Mouse (Mus musculus): ENCODE data around the gene Tgfb3. TPM values are rescaled to one million over a fixed set of nuclear protein-coding genes. Genes with fewer than 3 reads are reported as not detected.

Gene Tgfb3
- polyA plus RNA-seq, 1 experiment from 2014 or later = 20.3 TPM

- Histone ChIP-seq H3K36me3 (ENCODE audit: control insufficient read depth, insufficient read depth, low read length) (no peaks in the 10 kb centered on the region), H3K9me3 (ENCODE audit: control insufficient read depth, low read length) (no peaks in the 10 kb centered on the region), H3K9ac (ENCODE audit: low read length) (no peak overlapping the region), H3K27me3 (ENCODE audit: control insufficient read depth, insufficient read depth, low read length) (no peaks in the 10 kb centered on the region), H3K4me1 (ENCODE audit: control insufficient read depth, insufficient read depth, low read length) (no peaks in the 10 kb centered on the region), H3K4me2 (ENCODE audit: low read depth, severe bottlenecking) (no peak overlapping the region), H3K27ac (replicated peaks; ENCODE audit: low read depth, low read length) (no peak overlapping the region), H3K4me3 (ENCODE audit: low read depth, low read length) (no peak overlapping the region)
- ATAC-seq (ENCODE audit: insufficient number of reproducible peaks, low FRiP score, low TSS enrichment, low read depth) (no peak), DNase-seq (ENCODE audit: low spot score) (no peak)
- 77% methylated on average over 9 of the region's 10 CpGs for WGBS
Observed at GRCm38 (mm10) chr12:86105546-86105945, 26.7 kb upstream of the Tgfb3 start.

- Histone ChIP-seq H3K27ac (replicated peaks; ENCODE audit: low read depth, low read length) (no peak overlapping the region), H3K27me3 (ENCODE audit: control insufficient read depth, insufficient read depth, low read length) (no peaks in the 10 kb centered on the region), H3K4me1 (ENCODE audit: control insufficient read depth, insufficient read depth, low read length) (no peaks in the 10 kb centered on the region), H3K9ac (ENCODE audit: low read length) (no peak overlapping the region), H3K9me3 (ENCODE audit: control insufficient read depth, low read length) (no peaks in the 10 kb centered on the region), H3K4me3 (ENCODE audit: low read depth, low read length) (no peak overlapping the region), H3K4me2 (ENCODE audit: low read depth, severe bottlenecking) (no peak overlapping the region), H3K36me3 (ENCODE audit: control insufficient read depth, insufficient read depth, low read length) (no peaks in the 10 kb centered on the region)
- ATAC-seq (ENCODE audit: insufficient number of reproducible peaks, low FRiP score, low TSS enrichment, low read depth) (no peak), DNase-seq (ENCODE audit: low spot score) (no peak)
- WGBS = 91% methylated on average over 11 of the region's 11 CpGs
Observed at GRCm38 (mm10) chr12:86104297-86104696, 25.5 kb upstream of the Tgfb3 start.

GRCm38 (mm10) chr12:86103852-86104251, 25.0 kb upstream of the Tgfb3 start:
- no peaks in the 10 kb centered on the region for H3K27me3 ChIP-seq (ENCODE audit: control insufficient read depth, insufficient read depth, low read length)
- H3K4me1 ChIP-seq (ENCODE audit: control insufficient read depth, insufficient read depth, low read length) = no peaks in the 10 kb centered on the region
- H3K27ac ChIP-seq (replicated peaks; ENCODE audit: low read depth, low read length) = no peak overlapping the region
- H3K36me3 ChIP-seq (ENCODE audit: control insufficient read depth, insufficient read depth, low read length) = no peaks in the 10 kb centered on the region
- no peak overlapping the region for H3K9ac ChIP-seq (ENCODE audit: low read length)
- WGBS = 70% methylated on average over 8 of the region's 8 CpGs
- DNase-seq (ENCODE audit: low spot score) (no peak), ATAC-seq (ENCODE audit: insufficient number of reproducible peaks, low FRiP score, low TSS enrichment, low read depth) (no peak)
- no peaks in the 10 kb centered on the region for H3K9me3 ChIP-seq (ENCODE audit: control insufficient read depth, low read length)
- no peak overlapping the region for H3K4me3 ChIP-seq (ENCODE audit: low read depth, low read length)
- no peak overlapping the region for H3K4me2 ChIP-seq (ENCODE audit: low read depth, severe bottlenecking)

- H3K9me3 ChIP-seq (ENCODE audit: control insufficient read depth, low read length) = no peaks in the 10 kb centered on the region
- H3K27me3 ChIP-seq (ENCODE audit: control insufficient read depth, insufficient read depth, low read length) = no peaks in the 10 kb centered on the region
- WGBS = 88% methylated on average over 11 of the region's 11 CpGs
- H3K4me3 ChIP-seq (ENCODE audit: low read depth, low read length) = no peak overlapping the region
- no peaks in the 10 kb centered on the region for H3K4me1 ChIP-seq (ENCODE audit: control insufficient read depth, insufficient read depth, low read length)
- no peak for DNase-seq (ENCODE audit: low spot score)
- no peak overlapping the region for H3K27ac ChIP-seq (replicated peaks; ENCODE audit: low read depth, low read length)
- no peaks in the 10 kb centered on the region for H3K36me3 ChIP-seq (ENCODE audit: control insufficient read depth, insufficient read depth, low read length)
- H3K4me2 ChIP-seq (ENCODE audit: low read depth, severe bottlenecking) = no peak overlapping the region
- H3K9ac ChIP-seq (ENCODE audit: low read length) = no peak overlapping the region
- ATAC-seq (ENCODE audit: insufficient number of reproducible peaks, low FRiP score, low TSS enrichment, low read depth) = no peak
Observed at GRCm38 (mm10) chr12:86103391-86103790, 24.6 kb upstream of the Tgfb3 start.

- ATAC-seq (ENCODE audit: insufficient number of reproducible peaks, low FRiP score, low TSS enrichment, low read depth) (no peak), DNase-seq (ENCODE audit: low spot score) (no peak)
- no peaks in the 10 kb centered on the region for H3K9me3 ChIP-seq (ENCODE audit: control insufficient read depth, low read length)
- no peak overlapping the region for H3K27ac ChIP-seq (replicated peaks; ENCODE audit: low read depth, low read length)
- H3K4me3 ChIP-seq (ENCODE audit: low read depth, low read length) = no peak overlapping the region
- whole genome bisulfite sequencing = 81% methylated on average over 8 of the region's 8 CpGs
- no peaks in the 10 kb centered on the region for H3K27me3 ChIP-seq (ENCODE audit: control insufficient read depth, insufficient read depth, low read length)
- H3K9ac ChIP-seq (ENCODE audit: low read length) = no peak overlapping the region
- no peak overlapping the region for H3K4me2 ChIP-seq (ENCODE audit: low read depth, severe bottlenecking)
- no peaks in the 10 kb centered on the region for H3K4me1 ChIP-seq (ENCODE audit: control insufficient read depth, insufficient read depth, low read length)
- no peaks in the 10 kb centered on the region for H3K36me3 ChIP-seq (ENCODE audit: control insufficient read depth, insufficient read depth, low read length)
Observed at GRCm38 (mm10) chr12:86102686-86103085, 23.8 kb upstream of the Tgfb3 start.

GRCm38 (mm10) chr12:86100711-86101110, 21.9 kb upstream of the Tgfb3 start:
- H3K36me3 ChIP-seq (ENCODE audit: control insufficient read depth, insufficient read depth, low read length) = no peaks in the 10 kb centered on the region
- no peaks in the 10 kb centered on the region for H3K4me1 ChIP-seq (ENCODE audit: control insufficient read depth, insufficient read depth, low read length)
- H3K4me3 ChIP-seq (ENCODE audit: low read depth, low read length) = no peak overlapping the region
- H3K9ac ChIP-seq (ENCODE audit: low read length) = no peak overlapping the region
- no peaks in the 10 kb centered on the region for H3K9me3 ChIP-seq (ENCODE audit: control insufficient read depth, low read length)
- WGBS = 75% methylated on average over 3 of the region's 3 CpGs
- no peak overlapping the region for H3K4me2 ChIP-seq (ENCODE audit: low read depth, severe bottlenecking)
- no peaks in the 10 kb centered on the region for H3K27me3 ChIP-seq (ENCODE audit: control insufficient read depth, insufficient read depth, low read length)
- no peak overlapping the region for H3K27ac ChIP-seq (replicated peaks; ENCODE audit: low read depth, low read length)
- DNase-seq (ENCODE audit: low spot score) (no peak), ATAC-seq (ENCODE audit: insufficient number of reproducible peaks, low FRiP score, low TSS enrichment, low read depth) (no peak)

- no peak overlapping the region for H3K9ac ChIP-seq (ENCODE audit: low read length)
- DNase-seq (ENCODE audit: low spot score) (no peak), ATAC-seq (ENCODE audit: insufficient number of reproducible peaks, low FRiP score, low TSS enrichment, low read depth) (no peak)
- H3K4me2 ChIP-seq (ENCODE audit: low read depth, severe bottlenecking) = no peak overlapping the region
- H3K4me3 ChIP-seq (ENCODE audit: low read depth, low read length) = no peak overlapping the region
- no peaks in the 10 kb centered on the region for H3K36me3 ChIP-seq (ENCODE audit: control insufficient read depth, insufficient read depth, low read length)
- 89% methylated on average over 11 of the region's 11 CpGs for WGBS
- H3K4me1 ChIP-seq (ENCODE audit: control insufficient read depth, insufficient read depth, low read length) = no peaks in the 10 kb centered on the region
- no peaks in the 10 kb centered on the region for H3K9me3 ChIP-seq (ENCODE audit: control insufficient read depth, low read length)
- H3K27ac ChIP-seq (replicated peaks; ENCODE audit: low read depth, low read length) = no peak overlapping the region
- H3K27me3 ChIP-seq (ENCODE audit: control insufficient read depth, insufficient read depth, low read length) = no peaks in the 10 kb centered on the region
Observed at GRCm38 (mm10) chr12:86097781-86098180, 18.9 kb upstream of the Tgfb3 start.

GRCm38 (mm10) chr12:86095806-86096205, 17.0 kb upstream of the Tgfb3 start:
- DNase-seq (ENCODE audit: low spot score) = no peak
- no peaks in the 10 kb centered on the region for H3K9me3 ChIP-seq (ENCODE audit: control insufficient read depth, low read length)
- H3K4me2 ChIP-seq (ENCODE audit: low read depth, severe bottlenecking) = no peak overlapping the region
- ATAC-seq (ENCODE audit: insufficient number of reproducible peaks, low FRiP score, low TSS enrichment, low read depth) = no peak
- H3K4me1 ChIP-seq (ENCODE audit: control insufficient read depth, insufficient read depth, low read length) = peaks cover 11% of the 10 kb centered on the region
- WGBS = 89% methylated on average over 4 of the region's 4 CpGs
- H3K9ac ChIP-seq (ENCODE audit: low read length) = no peak overlapping the region
- H3K36me3 ChIP-seq (ENCODE audit: control insufficient read depth, insufficient read depth, low read length) = no peaks in the 10 kb centered on the region
- no peak overlapping the region for H3K4me3 ChIP-seq (ENCODE audit: low read depth, low read length)
- no peaks in the 10 kb centered on the region for H3K27me3 ChIP-seq (ENCODE audit: control insufficient read depth, insufficient read depth, low read length)
- no peak overlapping the region for H3K27ac ChIP-seq (replicated peaks; ENCODE audit: low read depth, low read length)

- Histone ChIP-seq H3K4me2 (ENCODE audit: low read depth, severe bottlenecking) (no peak overlapping the region), H3K27ac (replicated peaks; ENCODE audit: low read depth, low read length) (no peak overlapping the region)
Observed at GRCm38 (mm10) chr12:86094075-86094474, 15.2 kb upstream of the Tgfb3 start.

More at GRCm38 (mm10) chr12:86094075-86094474, 15.2 kb upstream of the Tgfb3 start:
- Histone ChIP-seq H3K36me3 (ENCODE audit: control insufficient read depth, insufficient read depth, low read length) (no peaks in the 10 kb centered on the region), H3K4me3 (ENCODE audit: low read depth, low read length) (no peak overlapping the region), H3K4me1 (ENCODE audit: control insufficient read depth, insufficient read depth, low read length) (peaks cover 11% of the 10 kb centered on the region), H3K9me3 (ENCODE audit: control insufficient read depth, low read length) (no peaks in the 10 kb centered on the region), H3K27me3 (ENCODE audit: control insufficient read depth, insufficient read depth, low read length) (no peaks in the 10 kb centered on the region), H3K9ac (ENCODE audit: low read length) (no peak overlapping the region)
- ATAC-seq (ENCODE audit: insufficient number of reproducible peaks, low FRiP score, low TSS enrichment, low read depth) (no peak), DNase-seq (ENCODE audit: low spot score) (no peak)
- 92% methylated on average over 4 of the region's 4 CpGs for WGBS
